Mouse (Mus musculus) lung, embryonic 16.5 days (tissue): ENCODE measurements around the gene Dscaml1. TPM values are rescaled to one million over a fixed set of nuclear protein-coding genes. Genes with fewer than 3 reads are reported as not detected.

Source experiments
- ATAC-seq: fragments of 200-750 bp; cut with Nextera tagmentation; 2 replicates; pipeline ENCODE4 v1.8.0; 2017; ENCODE audit warnings: low read depth, mild to moderate bottlenecking, moderate library complexity
- H3K27ac ChIP-seq: fragments of 300-500 bp; sonication (generic); 2 replicates; pipeline ENCODE4 v1.5.1; 2014; ENCODE audit warnings: mild to moderate bottlenecking, control low read depth, low read length
- H3K27me3 ChIP-seq: fragments of 300-500 bp; sonication (generic); 2 replicates; pipeline ENCODE4 v1.6.1; 2014; ENCODE audit warnings: low read depth, low read length, mixed read lengths; ENCODE audit not compliant: control insufficient read depth, insufficient read depth
- H3K36me3 ChIP-seq: fragments of 300-500 bp; sonication (generic); 2 replicates; pipeline ENCODE4 v1.6.1; 2014; ENCODE audit warnings: low read length; ENCODE audit not compliant: control insufficient read depth, insufficient read depth
- H3K4me1 ChIP-seq: fragments of 300-500 bp; sonication (generic); replicated peaks from 2 replicates; pipeline ENCODE4 v1.6.1; 2014; ENCODE audit warnings: low read length, mixed read lengths; ENCODE audit not compliant: control insufficient read depth, insufficient read depth
- H3K4me2 ChIP-seq: fragments of 300-500 bp; sonication (generic); 2 replicates; pipeline ENCODE4 v1.6.1; 2014; ENCODE audit warnings: low read depth, low read length, control low read depth
- H3K4me3 ChIP-seq: fragments of 300-500 bp; sonication (generic); 2 replicates; pipeline ENCODE4 v1.5.1; 2014; ENCODE audit warnings: mild to moderate bottlenecking, low read length, control low read depth
- H3K9ac ChIP-seq: fragments of 300-500 bp; sonication (generic); 2 replicates; pipeline ENCODE4 v1.6.1; 2014; ENCODE audit warnings: low read length, control low read depth
- H3K9me3 ChIP-seq: fragments of 300-500 bp; sonication (generic); 2 replicates; pipeline ENCODE4 v1.6.1; 2016; ENCODE audit warnings: low read length; ENCODE audit not compliant: control insufficient read depth
- WGBS: fragments of 180-500 bp; shearing (Covaris S2); extraction: QIAGEN DNeasy Blood & Tissue Kit; methylation state at CpG from one replicate; pipeline ENCODE4 v1.1.7; 2014; 5-methylcytosine and 5-hydroxymethylcytosine counted together
- polyA plus RNA-seq: library from polyadenylated mRNA; unstranded; fragments of >200 nt; fragmentation: Nextera tagmentation; extraction: Ambion mirVana; gene quantifications from 2 replicates; pipeline ENCODE4 v1.2.1, GENCODE M21; 2015

Gene Dscaml1
- polyA plus RNA-seq, 1 experiment from 2014 or later = 0.18 TPM

- no peak for ATAC-seq
- Histone ChIP-seq H3K27me3 (no peaks in the 10 kb centered on the region), H3K4me2 (no peak overlapping the region), H3K9ac (no peak overlapping the region), H3K9me3 (no peaks in the 10 kb centered on the region), H3K4me1 (no peaks in the 10 kb centered on the region), H3K36me3 (no peaks in the 10 kb centered on the region), H3K4me3 (no peak overlapping the region), H3K27ac (no peak overlapping the region)
- 52% methylated on average over 11 of the region's 11 CpGs for WGBS
Measured at GRCm38 (mm10) chr9:45710300-45710699, 283.9 kb downstream of the Dscaml1 start.

DNA sequence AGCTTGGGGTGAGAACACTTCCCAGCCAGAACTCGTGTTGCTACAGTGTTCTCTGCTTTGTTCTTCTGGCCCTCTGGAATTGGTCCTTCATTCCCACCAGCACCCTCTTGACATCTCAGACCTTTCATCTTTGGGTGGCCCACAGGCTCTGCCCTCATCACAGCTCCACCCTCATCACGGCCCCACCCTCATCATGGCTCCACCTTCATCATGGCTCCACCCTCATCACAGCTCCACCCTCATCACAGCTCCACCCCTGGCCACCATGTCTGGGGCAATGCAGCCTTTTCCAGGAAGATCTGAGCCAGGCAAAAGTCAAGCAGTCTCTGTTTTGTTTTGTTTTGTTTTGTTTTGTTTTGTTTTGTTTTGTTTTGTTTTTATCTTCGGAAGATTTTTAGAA, 289.0 kb downstream of the Dscaml1 start:
- Histone ChIP-seq H3K36me3 (no peaks in the 10 kb centered on the region), H3K4me1 (no peaks in the 10 kb centered on the region), H3K4me3 (no peak overlapping the region), H3K27ac (no peak overlapping the region), H3K27me3 (no peaks in the 10 kb centered on the region), H3K9ac (no peak overlapping the region), H3K4me2 (no peak overlapping the region), H3K9me3 (no peaks in the 10 kb centered on the region)
- ATAC-seq = no peak
- 49% methylated on average over 3 of the region's 3 CpGs for WGBS

DNA sequence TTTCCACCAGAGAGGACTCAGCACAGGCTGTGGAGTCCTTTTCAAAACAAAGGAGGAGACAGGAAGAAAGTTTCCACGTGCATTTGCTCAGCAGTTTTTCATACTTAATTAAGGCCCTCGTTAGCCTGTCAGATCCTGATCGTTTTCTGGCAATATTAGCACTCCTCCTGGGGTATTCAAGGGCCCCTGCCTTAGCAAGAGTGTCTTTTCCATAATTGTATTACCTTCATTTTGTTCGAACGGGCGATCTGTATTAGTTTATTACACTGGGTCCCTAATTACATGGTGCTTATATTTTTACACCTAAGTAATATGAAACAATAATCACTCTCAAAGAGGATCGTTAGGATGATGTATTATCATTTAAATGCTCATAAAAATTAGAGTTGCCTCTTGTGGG, 293.6 kb downstream of the Dscaml1 start:
- no peak for ATAC-seq
- no peak overlapping the region for H3K9ac ChIP-seq
- 65% methylated on average over 7 of the region's 7 CpGs for WGBS
- no peaks in the 10 kb centered on the region for H3K36me3 ChIP-seq
- H3K27ac ChIP-seq = no peak overlapping the region
- H3K27me3 ChIP-seq = no peaks in the 10 kb centered on the region
- H3K4me2 ChIP-seq = no peak overlapping the region
- no peak overlapping the region for H3K4me3 ChIP-seq
- H3K9me3 ChIP-seq = no peaks in the 10 kb centered on the region
- H3K4me1 ChIP-seq = no peaks in the 10 kb centered on the region

DNA sequence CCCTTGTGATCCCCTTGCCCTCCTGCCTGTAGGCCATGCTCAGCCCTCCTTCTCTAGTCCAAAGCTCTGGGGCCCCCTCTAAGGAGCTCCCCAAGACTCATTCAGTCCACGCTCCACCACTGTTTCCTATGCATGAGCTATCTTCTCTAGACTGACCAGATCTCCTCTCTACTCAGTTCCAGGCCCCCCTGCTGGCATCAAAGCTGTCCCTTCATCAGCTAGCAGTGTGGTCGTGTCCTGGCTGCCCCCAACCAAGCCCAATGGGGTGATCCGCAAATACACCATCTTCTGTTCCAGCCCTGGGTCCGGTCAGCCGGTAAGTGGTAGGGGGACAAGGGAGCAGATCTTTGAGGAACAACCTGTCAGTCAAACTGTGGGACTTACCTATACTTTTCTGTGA, 305.4 kb downstream of the Dscaml1 start:
- WGBS = 77% methylated on average over 5 of the region's 5 CpGs
- Histone ChIP-seq H3K27me3 (no peaks in the 10 kb centered on the region), H3K36me3 (no peaks in the 10 kb centered on the region), H3K9me3 (no peaks in the 10 kb centered on the region), H3K4me1 (no peaks in the 10 kb centered on the region), H3K9ac (no peak overlapping the region), H3K27ac (no peak overlapping the region), H3K4me3 (no peak overlapping the region), H3K4me2 (no peak overlapping the region)
- ATAC-seq = no peak

- ATAC-seq = no peak
- H3K27ac ChIP-seq = no peak overlapping the region
- H3K4me2 ChIP-seq = no peak overlapping the region
- no peaks in the 10 kb centered on the region for H3K4me1 ChIP-seq
- H3K9ac ChIP-seq = no peak overlapping the region
- WGBS = 50% methylated on average over 6 of the region's 6 CpGs
- no peak overlapping the region for H3K4me3 ChIP-seq
- H3K36me3 ChIP-seq = no peaks in the 10 kb centered on the region
- no peaks in the 10 kb centered on the region for H3K9me3 ChIP-seq
- no peaks in the 10 kb centered on the region for H3K27me3 ChIP-seq
Measured at GRCm38 (mm10) chr9:45733246-45733645, 306.8 kb downstream of the Dscaml1 start.

- 53% methylated on average over 12 of the region's 12 CpGs for WGBS
Measured at GRCm38 (mm10) chr9:45739001-45739701, 312.7 kb downstream of the Dscaml1 start.

DNA sequence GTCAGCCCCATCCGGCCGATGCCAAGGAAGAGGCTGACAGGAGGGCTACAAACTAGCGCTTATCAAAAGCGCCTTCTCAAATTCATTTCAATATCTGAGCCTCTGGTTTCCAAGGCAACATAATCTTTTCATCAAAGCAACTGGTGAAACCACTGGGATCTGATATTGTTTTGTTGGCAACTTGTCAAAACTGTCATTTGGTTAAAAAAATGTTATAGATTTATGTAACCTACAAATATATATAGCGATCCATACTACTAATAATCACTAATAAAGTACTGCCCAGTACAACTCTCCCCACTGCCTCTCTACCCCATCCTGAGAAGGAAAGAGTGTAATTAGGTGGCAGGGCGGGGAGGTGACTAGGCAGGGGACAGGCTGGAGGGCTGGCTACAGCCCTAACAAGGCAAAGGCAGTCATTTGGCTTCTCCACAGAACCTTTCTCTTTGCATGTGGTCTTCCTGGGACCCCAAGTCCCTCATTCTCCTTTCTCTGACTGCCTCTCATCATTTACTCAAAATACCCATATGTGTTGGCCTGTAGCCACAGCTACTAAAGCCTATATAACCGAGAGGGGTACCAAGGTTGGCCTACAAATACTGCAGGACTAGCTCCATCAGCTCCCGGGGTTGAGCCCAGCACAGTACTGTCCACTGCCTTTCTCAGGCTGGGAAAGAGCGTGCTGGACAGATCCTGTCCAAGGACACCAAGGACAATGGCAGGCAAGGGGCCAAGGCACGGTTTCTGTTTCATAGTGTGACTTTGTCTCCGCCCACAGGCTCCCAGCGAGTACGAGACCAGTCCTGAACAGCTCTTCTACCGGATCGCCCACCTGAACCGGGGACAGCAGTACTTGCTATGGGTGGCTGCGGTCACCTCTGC, 313.5 kb downstream of the Dscaml1 start:
- 52% methylated on average over 17 of the region's 17 CpGs for WGBS
- peak; percentile 72 for ATAC-seq
- H3K9ac ChIP-seq = no peak overlapping the region
- H3K4me2 ChIP-seq = no peak overlapping the region
- no peaks in the 10 kb centered on the region for H3K9me3 ChIP-seq
- H3K27me3 ChIP-seq = no peaks in the 10 kb centered on the region
- H3K4me3 ChIP-seq = no peak overlapping the region
- no peak overlapping the region for H3K27ac ChIP-seq
- no peaks in the 10 kb centered on the region for H3K36me3 ChIP-seq
- no peaks in the 10 kb centered on the region for H3K4me1 ChIP-seq

More at GRCm38 (mm10) chr9:45739001-45739701, 312.7 kb downstream of the Dscaml1 start:
- Histone ChIP-seq H3K27ac (no peak overlapping the region), H3K4me1 (no peaks in the 10 kb centered on the region), H3K36me3 (no peaks in the 10 kb centered on the region), H3K27me3 (no peaks in the 10 kb centered on the region), H3K4me3 (no peak overlapping the region), H3K9ac (no peak overlapping the region), H3K4me2 (no peak overlapping the region), H3K9me3 (no peaks in the 10 kb centered on the region)
- no peak for ATAC-seq

DNA sequence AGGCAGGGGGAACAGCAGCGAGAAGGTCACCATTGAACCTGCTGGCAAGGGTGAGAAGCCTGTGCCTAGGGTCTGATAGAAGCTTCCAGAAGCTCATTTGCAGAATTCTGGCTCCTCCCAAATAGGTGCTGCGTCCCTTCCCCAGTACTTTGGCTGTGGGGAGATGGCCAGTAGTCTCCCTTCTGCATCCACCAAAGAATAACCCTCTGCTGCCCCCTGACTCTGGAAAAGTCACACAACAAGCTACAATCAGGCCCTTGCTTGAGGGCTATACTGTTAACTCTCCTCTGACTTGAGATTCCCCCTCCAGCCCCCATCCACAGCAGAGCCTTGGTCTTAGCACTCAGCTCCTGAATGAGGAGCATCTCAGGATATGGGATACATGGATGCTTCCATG, 314.2 kb downstream of the Dscaml1 start:
- Histone ChIP-seq H3K4me3 (no peak overlapping the region), H3K36me3 (no peaks in the 10 kb centered on the region), H3K27ac (no peak overlapping the region), H3K9me3 (no peaks in the 10 kb centered on the region), H3K4me2 (no peak overlapping the region), H3K4me1 (no peaks in the 10 kb centered on the region), H3K9ac (no peak overlapping the region), H3K27me3 (no peaks in the 10 kb centered on the region)
- peak; percentile 10; the same call in 1 of the 2 replicates for ATAC-seq
- WGBS = 58% methylated on average over 2 of the region's 2 CpGs

- Histone ChIP-seq H3K27ac (no peak overlapping the region), H3K4me1 (no peaks in the 10 kb centered on the region), H3K9me3 (no peaks in the 10 kb centered on the region), H3K4me3 (no peak overlapping the region), H3K36me3 (no peaks in the 10 kb centered on the region), H3K4me2 (no peak overlapping the region), H3K27me3 (no peaks in the 10 kb centered on the region), H3K9ac (no peak overlapping the region)
- 26% methylated on average over 7 of the region's 7 CpGs for WGBS
- ATAC-seq = no peak
Measured at GRCm38 (mm10) chr9:45745451-45745850, 319.0 kb downstream of the Dscaml1 start.
